ENCODE assay signal across 8 mouse cellular contexts in genomic region chr11:6546205-6547013, GRCm38 (mm10). TPM values are rescaled to one million over a fixed set of nuclear protein-coding genes. Genes with fewer than 3 reads are reported as not detected.
DNase-seq lines count a peak whose midpoint lies in the region; ATAC-seq lines count a peak whose summit lies in the region.

Gene Ccm2, plus strand, starts transcription at chr11:6546887.

- H3K27me3 ChIP-seq in heart, embryonic 10.5 days (ENCODE audit: insufficient read depth, poor library complexity, severe bottlenecking), result no peaks in the 10 kb centered on the region
- H3K27me3 ChIP-seq in kidney, embryonic 15.5 days, result no peaks in the 10 kb centered on the region

- peak within 1 kb of the TSS; percentile 71 for H3K4me2 ChIP-seq in kidney, embryonic 15.5 days

- H3K27ac ChIP-seq in heart, embryonic 10.5 days, result peak within 1 kb of the TSS; percentile 97
- peak within 1 kb of the TSS; percentile 99 for H3K27ac ChIP-seq in kidney, embryonic 15.5 days

- H3K4me1 ChIP-seq in heart, embryonic 10.5 days, result peaks cover 8% of the 10 kb centered on the region; the same call in 1 of the 2 replicates
- peaks cover 23% of the 10 kb centered on the region for H3K4me1 ChIP-seq in kidney, embryonic 15.5 days

- H3K9me3 ChIP-seq in heart, embryonic 10.5 days, result no peaks in the 10 kb centered on the region
- no peaks in the 10 kb centered on the region for H3K9me3 ChIP-seq in kidney, embryonic 15.5 days (replicated peaks)

- peak; percentile 89 to 92 for DNase-seq in B cell, adult 2 months
- peak; percentile 98 for DNase-seq in brain, adult 2 months (ENCODE audit: low read depth, low spot score)
- peak; percentile 98 for DNase-seq in heart, embryonic 10.5 days (ENCODE audit: low spot score)
- DNase-seq in liver, result peak; percentile 99
- peak; percentile 93 to 98 for DNase-seq in spleen, postnatal 4 days (ENCODE audit: low spot score in 2 of 2)

- H3K36me3 ChIP-seq in heart, embryonic 10.5 days, result peaks cover 7% of the 10 kb centered on the region
- H3K36me3 ChIP-seq in kidney, embryonic 15.5 days, result 0 out of 2 replicates have a peak, but pooled peaks cover 2% of the 10 kb centered on the region

- H3K9ac ChIP-seq in kidney, embryonic 15.5 days, result peak within 1 kb of the TSS; percentile 61

- peak; percentile 91 for ATAC-seq in erythroblast, adult 5-6 weeks (replicated peaks; ENCODE audit: low FRiP score, poor library complexity, severe bottlenecking)
- peak; percentile 96 for ATAC-seq in kidney, embryonic 15.5 days (replicated peaks; ENCODE audit: low FRiP score)
- peak; percentile 75 for ATAC-seq in monocyte, adult 5-6 weeks (replicated peaks; ENCODE audit: insufficient number of reproducible peaks, low FRiP score, low TSS enrichment, poor library complexity, severe bottlenecking)

- 2% methylated on average over 51 of the region's 57 CpGs for WGBS in heart, embryonic 10.5 days
- WGBS in kidney, embryonic 15.5 days, result under 1% methylated on average over 45 of the region's 57 CpGs

- peak within 1 kb of the TSS; percentile 84 for H3K4me3 ChIP-seq in heart, embryonic 10.5 days
- peak within 1 kb of the TSS; percentile 60 for H3K4me3 ChIP-seq in kidney, embryonic 15.5 days (replicated peaks)

RNA-seq across cellular contexts. Expression of gene Ccm2, which starts in this region (rescaled TPM):
- total RNA-seq in erythroblast, adult 5-6 weeks (2015; ENCODE audit: low replicate concordance), result 9.8 and 11.0 TPM in 2 replicates
- 10.3 and 15.7 TPM in 2 replicates for total RNA-seq in erythroblast, adult 5-6 weeks (2017; ENCODE audit: low replicate concordance)
- polyA plus RNA-seq in heart, embryonic 10.5 days (2016; fragmentation: Nextera tagmentation; extraction: Ambion mirVana), result 86.1 and 108 TPM in 2 replicates
- polyA plus RNA-seq in kidney, embryonic 15.5 days (2015; fragmentation: Nextera tagmentation; extraction: Ambion mirVana), result 79.0 and 89.6 TPM in 2 replicates
- 148 to 199 TPM (median 172 TPM) in 3 replicates for total RNA-seq in monocyte, adult 5-6 weeks (2017)

Comparison
In these comparisons a context has a peak if more than half of its experiments do, and no peak if none do; other contexts are left out.
1. Peak in every context shown above with its lines: DNase-seq, ATAC-seq, H3K4me3 ChIP-seq and H3K27ac ChIP-seq.